Mouse (Mus musculus): ENCODE results near the gene Leng1.

Gene Leng1

DNA sequence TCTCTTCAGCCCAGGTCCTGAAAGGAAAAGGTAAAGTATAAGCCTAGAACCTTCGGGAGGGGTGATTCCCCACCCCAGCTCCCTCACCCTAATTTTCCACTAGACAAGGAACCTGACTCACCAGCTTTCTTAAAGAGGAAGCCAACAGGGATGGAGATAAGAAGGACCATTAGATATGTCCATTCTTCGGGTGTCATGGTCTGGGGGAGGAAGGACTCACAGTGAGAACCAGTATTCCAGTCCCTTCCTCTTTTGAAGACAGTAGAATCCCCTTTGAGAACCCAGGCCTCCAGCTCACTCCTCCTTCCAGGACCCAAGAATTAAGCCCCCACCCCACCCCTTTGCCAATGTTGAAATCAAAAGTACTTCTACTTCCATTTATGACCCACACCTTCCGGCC lies 26.3 kb upstream of the Leng1 start:
- no peak for DNase-seq

DNA sequence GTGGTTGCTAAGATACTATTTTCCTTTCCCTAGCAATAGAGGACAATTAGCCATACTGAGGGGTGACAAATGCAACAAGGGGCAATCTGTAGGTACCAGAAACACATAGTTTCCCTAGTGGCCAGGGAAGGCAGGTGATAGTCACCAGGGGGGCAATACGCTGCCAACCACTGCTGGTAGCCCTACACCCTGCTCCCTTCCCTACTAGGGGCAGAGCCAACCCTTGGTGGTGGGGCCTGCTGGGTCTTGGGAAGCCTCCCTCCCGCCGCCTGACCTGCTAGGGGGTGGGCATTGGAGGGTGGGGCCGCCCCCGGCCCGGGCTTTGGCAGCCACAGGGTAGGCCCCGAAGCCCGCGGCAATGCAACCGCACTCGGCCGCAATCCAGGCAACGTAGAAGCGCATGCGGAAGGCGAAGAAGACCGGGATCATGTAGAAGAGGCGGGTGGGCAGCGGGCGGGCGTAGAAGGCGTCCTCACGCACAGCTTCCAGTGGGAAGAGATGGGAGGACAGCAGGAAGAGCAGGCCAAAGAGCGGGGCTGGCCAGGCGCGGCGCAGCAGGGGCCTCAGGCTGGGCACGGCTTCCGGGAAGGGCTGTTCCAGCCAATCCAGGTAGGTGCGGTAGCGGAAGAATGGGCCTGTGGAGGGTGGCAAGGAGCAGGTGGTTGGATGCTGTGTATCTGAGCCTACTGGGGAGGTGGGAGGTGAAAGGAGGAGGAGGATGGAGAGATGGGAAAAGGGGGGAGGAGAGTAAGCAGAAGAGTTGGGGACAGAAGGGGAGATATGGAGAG lies 20.0 kb upstream of the Leng1 start:
- DNase-seq: no peak

DNA sequence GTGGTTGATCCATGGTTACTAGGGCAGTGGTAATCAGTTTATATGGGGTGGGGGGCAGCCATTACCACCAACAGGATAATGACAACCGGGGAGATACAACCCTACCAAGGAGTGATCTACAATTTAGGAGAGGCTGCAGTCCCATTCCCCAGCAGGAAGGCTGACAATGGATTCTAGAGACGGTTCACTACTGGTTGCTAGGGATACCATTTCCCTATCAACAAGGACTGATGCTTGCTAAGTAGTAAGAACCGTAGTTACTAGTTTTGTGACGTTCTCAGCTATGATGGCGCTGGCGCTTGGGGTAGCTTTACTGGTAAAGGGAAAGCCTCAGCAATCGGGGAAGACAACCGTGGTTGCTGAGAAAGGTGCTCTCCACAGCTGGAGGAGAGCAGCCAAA lies 19.1 kb upstream of the Leng1 start:
- DNase-seq: no peak

GRCm38 (mm10) chr7:3683908-3684550 lies 18.4 kb upstream of the Leng1 start:
- no peak for DNase-seq

- no peak for DNase-seq
Observed at GRCm38 (mm10) chr7:3677342-3677741, 11.7 kb upstream of the Leng1 start, which contains the start of gene Tmc4. Gene Tmc4, minus strand, starts transcription at chr7:3677553.

- DNase-seq: no peak
Observed at GRCm38 (mm10) chr7:3676371-3676770, 10.7 kb upstream of the Leng1 start.

DNA sequence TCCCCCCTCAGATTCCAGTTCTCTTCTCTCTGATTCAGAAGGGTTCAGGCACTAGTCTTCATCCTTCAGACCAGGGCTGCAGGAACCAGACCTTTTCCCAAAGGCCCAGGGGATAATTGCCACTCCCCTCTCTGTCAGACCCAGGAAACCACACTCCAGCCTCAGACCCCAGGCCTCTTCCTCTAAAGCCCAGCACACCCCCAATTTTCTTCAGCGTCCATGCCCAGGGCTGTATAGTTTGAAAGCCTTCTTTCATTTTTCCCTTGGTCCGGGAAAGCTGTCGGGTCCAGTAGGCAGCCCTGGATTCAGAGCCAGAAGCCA lies 9.5 kb upstream of the Leng1 start:
- DNase-seq: no peak

DNA sequence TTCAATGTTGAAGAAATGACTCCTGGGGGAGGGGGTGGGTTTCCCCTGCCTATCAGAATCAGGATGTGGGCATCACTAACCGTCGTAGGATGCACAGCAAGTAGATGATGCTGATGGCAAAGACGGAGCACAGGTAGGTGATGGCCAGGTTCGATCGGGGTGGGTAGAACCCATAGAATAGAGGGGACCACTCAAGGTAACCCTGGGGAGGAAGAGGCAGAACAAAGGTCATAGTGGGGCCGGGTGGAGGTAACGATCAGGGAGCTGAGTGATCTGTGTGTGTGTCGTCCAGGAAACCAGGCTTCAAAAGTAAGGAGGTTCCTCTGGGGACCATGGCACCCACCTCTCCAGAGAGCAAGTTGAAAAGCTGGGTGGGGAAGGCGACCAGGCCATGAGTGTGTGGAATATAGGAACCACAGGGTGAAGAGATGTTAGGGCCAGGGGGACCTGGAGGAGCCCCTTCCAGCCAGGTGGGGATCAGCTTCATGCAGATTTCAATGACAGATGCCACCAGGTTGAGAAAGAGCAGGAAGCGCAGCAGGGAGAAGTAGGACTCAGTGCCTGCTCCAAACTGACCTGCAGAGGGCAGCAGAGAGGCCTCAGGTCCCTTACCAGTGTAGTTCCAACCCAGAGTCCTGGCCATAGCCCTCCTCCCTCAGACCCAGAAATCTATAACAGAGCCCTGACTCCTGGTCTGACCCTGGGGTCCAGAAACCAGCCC lies 9.0 kb upstream of the Leng1 start:
- peak; percentile 64 to 82 for DNase-seq

DNA sequence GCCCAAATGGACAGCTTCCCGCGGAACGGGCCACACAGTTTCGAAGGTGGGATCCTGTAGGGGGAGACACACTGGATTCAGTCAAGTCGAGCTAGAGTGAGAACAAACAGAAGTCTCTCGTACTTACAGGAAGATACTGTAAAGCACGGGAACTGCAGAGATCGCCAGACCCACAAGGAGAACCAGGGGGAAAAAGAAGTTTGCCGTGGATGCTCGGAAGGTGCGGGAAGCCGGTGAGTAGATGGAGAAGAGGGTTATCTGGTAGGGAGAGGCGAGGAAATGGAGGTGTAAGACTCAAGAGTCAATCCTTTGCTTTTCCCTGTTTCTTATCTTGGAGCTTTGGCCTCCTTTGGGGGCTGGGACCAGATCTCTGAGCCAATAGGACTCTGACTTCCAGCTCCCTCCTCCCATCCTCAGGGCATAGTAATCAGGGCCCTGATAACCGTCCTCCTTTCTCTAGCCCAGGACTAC lies 1.3 kb upstream of the Leng1 start:
- DNase-seq: no peak

- DNase-seq: no peak
Observed at GRCm38 (mm10) chr7:3664524-3665214, 971 bp downstream of the Leng1 start.

GRCm38 (mm10) chr7:3658578-3658977 lies 7.1 kb downstream of the Leng1 start:
- DNase-seq: no peak

DNA sequence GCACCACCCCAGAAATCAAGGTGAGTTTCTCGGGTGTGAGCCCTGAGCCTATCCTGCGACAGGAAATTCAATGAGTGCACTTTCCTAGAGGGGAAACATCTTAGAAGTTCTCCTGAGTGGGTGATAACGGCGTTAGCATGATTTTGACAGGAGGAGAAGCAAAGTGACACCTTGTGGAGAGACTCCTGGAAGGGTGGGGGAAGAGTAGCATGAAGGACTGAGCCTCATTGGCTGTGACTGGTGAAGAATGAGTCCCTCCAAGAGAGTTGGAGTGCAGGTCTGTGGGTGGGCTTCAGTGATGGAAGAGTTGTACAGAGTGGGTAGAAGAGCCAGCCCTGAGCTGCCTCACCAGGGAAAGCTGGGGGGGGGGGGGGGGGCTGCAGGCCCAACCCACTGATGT lies 8.7 kb downstream of the Leng1 start:
- DNase-seq: no peak

DNA sequence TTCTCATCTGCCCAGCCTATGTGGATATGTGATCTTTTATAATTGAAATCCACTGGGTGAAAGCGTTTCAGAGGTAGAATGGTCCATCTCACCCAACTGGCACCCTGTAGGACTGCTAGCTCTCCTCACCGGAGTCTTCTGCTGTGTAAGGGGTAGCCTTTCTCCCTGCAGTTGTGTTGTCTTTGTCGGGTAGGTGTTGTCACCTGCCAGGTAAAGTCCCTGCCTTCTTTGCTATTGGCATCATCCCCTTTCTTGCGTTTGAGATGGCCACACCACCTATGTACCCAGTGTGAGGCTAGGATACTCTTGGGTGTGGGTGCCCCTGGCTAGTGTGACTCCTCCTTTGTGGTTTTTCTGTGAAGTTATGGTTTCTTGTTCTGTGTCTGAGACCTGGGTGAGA lies 19.0 kb downstream of the Leng1 start:
- DNase-seq: no peak

DNA sequence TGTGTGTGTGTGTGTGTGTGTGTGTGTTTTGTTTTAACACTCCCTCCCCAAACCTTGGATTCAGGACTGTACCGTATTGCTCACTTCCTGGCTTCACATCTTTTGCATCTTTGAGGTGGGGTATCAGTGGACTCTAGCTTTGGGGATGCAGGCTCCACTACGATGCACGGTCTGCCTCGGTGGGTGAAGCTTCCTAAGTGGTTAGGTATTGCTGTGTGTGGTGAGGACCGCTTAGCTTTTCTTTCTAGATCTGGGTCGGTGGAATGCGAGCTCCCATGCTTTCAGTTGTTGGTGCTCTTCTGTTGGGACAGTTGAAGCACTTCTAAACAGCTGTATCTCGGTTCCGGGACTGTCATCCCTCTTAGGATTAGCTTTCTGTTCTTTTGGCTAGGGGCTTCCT lies 19.5 kb downstream of the Leng1 start:
- no peak for DNase-seq

DNA sequence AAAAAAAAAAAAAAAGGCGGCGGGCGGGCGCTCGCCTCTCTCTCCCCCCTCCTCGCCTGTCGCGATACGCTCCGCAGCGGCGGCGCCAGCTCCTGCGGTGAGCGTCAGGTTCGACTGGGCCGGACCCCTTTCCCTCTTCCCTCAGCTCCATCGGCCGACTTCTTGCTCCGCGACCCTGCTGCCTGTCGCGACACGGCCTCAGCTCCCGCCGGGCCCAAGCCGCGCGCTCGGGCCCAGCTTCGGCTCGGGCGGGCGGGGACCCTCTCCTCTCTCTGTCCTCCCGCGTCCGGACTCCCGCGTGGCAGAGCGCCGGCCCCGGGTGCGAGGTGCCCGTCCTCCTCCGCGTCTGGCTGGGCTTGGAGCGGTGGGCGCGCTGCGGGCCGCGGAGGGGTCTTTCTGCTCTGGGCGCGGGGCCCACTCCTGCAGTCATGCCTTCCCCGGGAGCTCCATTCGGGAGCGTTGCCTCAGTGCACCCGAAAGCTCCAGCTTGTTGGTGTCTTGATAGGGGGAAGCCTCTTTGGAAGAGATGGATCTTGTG lies 20.1 kb downstream of the Leng1 start:
- no peak for DNase-seq

- DNase-seq: peak; percentile 91 to 97
Observed at GRCm38 (mm10) chr7:3644672-3645487, 20.8 kb downstream of the Leng1 start, which contains the start of gene Cnot3. Gene Cnot3, plus strand, starts transcription at chr7:3645268.

- peak; percentile 86 to 90 for DNase-seq
Observed at GRCm38 (mm10) chr7:3644348-3644671, 21.3 kb downstream of the Leng1 start.

DNA sequence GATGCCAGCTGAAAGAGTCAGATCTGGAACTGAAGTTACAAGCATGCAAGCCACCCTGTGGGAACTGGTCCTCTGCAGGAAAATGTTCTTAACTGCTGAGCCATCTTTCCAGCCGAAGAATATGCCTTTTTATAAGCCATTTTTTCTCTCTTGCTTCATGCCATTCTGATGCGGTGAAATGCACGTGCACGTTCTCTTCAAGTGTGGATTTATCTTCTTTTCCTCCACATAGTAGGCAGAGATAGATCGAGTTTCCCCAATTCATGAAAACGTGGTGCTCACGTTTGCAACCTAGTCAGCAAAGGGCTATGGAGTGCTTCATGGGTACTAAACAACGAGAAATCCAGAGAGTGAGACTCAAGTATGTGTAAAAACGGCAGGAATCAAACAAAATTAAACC lies 21.8 kb downstream of the Leng1 start:
- no peak for DNase-seq

- DNase-seq: no peak
Observed at GRCm38 (mm10) chr7:3643412-3643811, 22.2 kb downstream of the Leng1 start.

GRCm38 (mm10) chr7:3630478-3630815 lies 35.2 kb downstream of the Leng1 start:
- no peak for DNase-seq

DNA sequence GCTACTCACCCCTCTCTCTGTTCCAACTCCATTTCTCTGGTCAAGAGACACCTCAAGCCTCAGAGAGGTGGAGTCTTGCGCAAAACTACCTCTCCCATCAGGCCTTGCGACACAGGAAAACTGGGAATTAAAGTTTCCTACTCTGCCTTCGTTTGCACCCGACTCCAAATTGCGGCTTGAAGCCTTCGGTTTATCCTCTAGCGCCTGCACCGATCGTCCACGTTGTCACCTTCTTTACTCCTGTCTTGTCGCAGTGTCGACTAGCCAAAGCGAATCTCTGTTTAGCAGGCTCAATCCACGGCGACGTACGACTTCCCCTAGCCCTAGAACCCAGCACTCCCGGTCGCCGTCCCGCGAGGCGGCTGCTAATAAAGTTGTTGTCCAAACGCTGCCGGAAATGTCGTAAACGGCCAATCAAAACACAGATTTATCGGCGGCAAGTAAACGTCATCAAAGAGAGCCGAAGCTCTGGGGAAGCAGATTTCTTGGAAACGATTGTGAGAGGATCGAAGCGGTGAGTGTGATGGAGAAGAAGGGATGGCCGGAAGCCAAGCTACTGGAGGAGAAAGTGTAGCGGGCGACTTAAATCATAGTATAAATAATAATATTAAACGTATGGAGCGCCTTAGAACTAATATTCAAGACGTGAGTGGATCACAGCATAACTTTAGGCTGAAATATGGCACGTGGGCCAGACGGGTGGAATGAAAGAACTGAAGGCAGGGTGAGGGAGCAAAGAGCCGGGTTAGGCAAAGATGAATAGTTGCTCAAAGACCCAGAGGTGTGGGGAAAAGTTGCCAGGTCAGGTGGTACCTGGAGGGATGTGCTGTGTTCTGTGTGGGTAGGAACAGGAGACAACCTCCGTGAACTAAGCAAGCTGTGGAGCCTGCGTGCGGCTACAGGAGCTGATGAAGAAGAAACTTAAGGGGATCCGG lies 35.8 kb downstream of the Leng1 start, which contains the start of the genes Tfpt and Prpf31:
TSS of gene Tfpt (minus strand) at position 387 of the 935 bp plus-strand sequence.
TSS of gene Prpf31 (plus strand) at position 443 of the 935 bp plus-strand sequence.
- DNase-seq: peak; percentile 84 to 87

Data from spleen, adult 18-20 months (tissue).